Mouse (Mus musculus) megakaryocyte progenitor cell, adult 5-6 weeks (primary cell): ENCODE data around the gene Tsga10. TPM values are rescaled to one million over a fixed set of nuclear protein-coding genes. Genes with fewer than 3 reads are reported as not detected.

Experiments
- ATAC-seq: replicated peaks from 2 replicates; pipeline ENCODE4 v1.8.0; 2016; ENCODE audit warnings: mild to moderate bottlenecking, moderate TSS enrichment, inconsistent platforms; ENCODE audit not compliant: poor library complexity
- total RNA-seq, 2 experiments: library from RNA; stranded (forward) in 1 of 2; stranded (reverse) in 1 of 2; fragments of 157-497, 149-512 nt in 1 of 2; fragments of 200-1000 nt in 1 of 2; gene quantifications; 2 replicates each; pipeline versions ENCODE4 v1.2.3 to v1.2.4; 2015 to 2017

Tsga10 gene
- total RNA-seq (2015) (7.5 and 8.6 TPM in 2 replicates), total RNA-seq (2017) (8.1 and 9.6 TPM in 2 replicates)

- no peak for ATAC-seq
These were observed at the start of gene Tsga10 for GRCm38 (mm10) chr1:37866286-37866685. Gene Tsga10 (minus strand): TSS chr1:37866429.

GRCm38 (mm10) chr1:37912751-37913150 lies 46.5 kb upstream of the Tsga10 start:
- ATAC-seq, result no peak

DNA sequence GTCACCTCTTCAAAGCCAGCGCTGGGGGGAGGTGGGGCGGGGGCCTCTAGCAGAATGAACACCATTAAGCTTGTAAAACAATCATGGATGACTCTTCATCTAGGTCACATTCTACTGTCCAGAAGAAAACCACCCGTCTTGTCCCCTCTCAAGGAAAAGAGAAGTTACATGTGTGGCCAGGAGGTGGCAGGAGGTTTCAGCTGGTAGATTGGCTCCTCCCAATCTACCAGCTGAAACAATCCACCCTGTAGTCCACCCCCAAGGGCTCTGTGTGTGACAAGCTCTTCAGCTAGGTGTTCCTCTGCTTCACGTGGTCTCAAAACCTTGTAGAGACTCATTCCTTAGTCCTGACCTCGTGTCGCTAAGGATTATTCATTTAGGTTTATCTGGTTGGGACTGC lies 36.9 kb upstream of the Tsga10 start:
- ATAC-seq, result peak; percentile 92

GRCm38 (mm10) chr1:37900288-37900687 lies 34.1 kb upstream of the Tsga10 start:
- ATAC-seq, result no peak

- ATAC-seq, result no peak
These were observed 33.6 kb upstream of the Tsga10 start for GRCm38 (mm10) chr1:37899816-37900215.

GRCm38 (mm10) chr1:37894606-37895005 lies 28.4 kb upstream of the Tsga10 start:
- ATAC-seq, result no peak

DNA sequence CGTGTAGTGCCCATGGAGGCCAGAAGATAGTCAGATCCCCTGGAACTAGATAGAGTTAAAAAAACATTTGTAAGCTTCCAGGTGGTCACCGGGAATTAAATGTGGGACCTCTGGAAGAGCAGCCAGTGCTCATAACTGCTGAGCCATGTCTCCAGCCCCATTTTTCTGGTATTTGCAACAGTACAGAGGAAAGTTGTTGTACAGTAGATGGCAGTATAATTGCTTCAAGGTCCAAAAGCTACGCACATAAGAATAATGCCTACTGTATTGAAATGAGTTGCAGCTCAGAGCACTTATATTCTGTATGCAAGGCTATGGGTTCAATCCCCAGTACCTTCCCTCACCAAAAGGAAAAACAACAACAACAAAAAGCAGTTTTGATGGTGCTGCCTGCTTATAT lies 25.2 kb upstream of the Tsga10 start:
- ATAC-seq, result peak; percentile 44

DNA sequence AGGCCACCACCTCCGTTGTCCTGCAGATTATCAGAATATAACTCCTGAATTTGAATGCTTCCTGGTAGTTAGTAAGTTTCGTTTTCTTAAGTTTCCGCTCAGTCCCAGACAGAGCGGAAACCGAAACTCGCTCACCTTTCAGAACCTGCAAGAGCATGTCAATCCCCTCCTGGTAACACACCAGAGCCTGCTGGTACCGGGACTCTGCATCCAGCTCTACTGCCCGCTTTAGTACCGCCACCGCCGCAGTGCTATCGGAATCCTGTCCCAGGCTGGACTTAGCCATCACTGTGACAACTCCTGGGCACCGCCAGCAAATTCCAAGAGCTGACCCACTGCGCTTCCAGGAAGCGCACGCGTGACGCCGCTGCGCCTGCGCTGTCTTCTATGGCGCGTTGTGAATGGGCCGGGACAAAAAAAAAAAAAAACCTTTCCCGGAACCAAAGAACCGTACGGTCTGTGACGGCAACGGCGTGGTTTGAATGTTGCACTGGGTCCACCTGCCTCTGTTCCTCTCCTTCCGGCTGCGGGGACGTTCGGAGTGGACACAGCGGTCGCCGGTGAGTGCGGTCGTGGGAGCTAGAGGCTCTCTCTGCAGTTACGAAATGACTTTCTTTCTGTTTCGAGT lies 23.9 kb upstream of the Tsga10 start, which contains the start of the genes Mitd1 and Mrpl30:
TSS of gene Mitd1 (minus strand) at position 387 of the 628 bp plus-strand sequence.
TSS of gene Mrpl30 (plus strand) at position 453 of the 628 bp plus-strand sequence.
- peak; percentile 94 for ATAC-seq

- ATAC-seq, result no peak
These were observed 23.0 kb upstream of the Tsga10 start for GRCm38 (mm10) chr1:37889206-37889605.

- ATAC-seq, result peak; percentile 96
These were observed 18.2 kb upstream of the Tsga10 start for GRCm38 (mm10) chr1:37884451-37884850.

GRCm38 (mm10) chr1:37883411-37883810 lies 17.2 kb upstream of the Tsga10 start:
- no peak for ATAC-seq

- no peak for ATAC-seq
These were observed 11.7 kb upstream of the Tsga10 start for GRCm38 (mm10) chr1:37877736-37878460.

- ATAC-seq, result no peak
These were observed 6.9 kb upstream of the Tsga10 start for GRCm38 (mm10) chr1:37873157-37873556.

- ATAC-seq, result peak; percentile 78
These were observed 6.2 kb upstream of the Tsga10 start for GRCm38 (mm10) chr1:37872131-37873067.

- ATAC-seq, result no peak
These were observed 5.5 kb upstream of the Tsga10 start, which contains the start of gene Lipt1 for GRCm38 (mm10) chr1:37871704-37872103. Gene Lipt1 (plus strand): TSS chr1:37871738.

DNA sequence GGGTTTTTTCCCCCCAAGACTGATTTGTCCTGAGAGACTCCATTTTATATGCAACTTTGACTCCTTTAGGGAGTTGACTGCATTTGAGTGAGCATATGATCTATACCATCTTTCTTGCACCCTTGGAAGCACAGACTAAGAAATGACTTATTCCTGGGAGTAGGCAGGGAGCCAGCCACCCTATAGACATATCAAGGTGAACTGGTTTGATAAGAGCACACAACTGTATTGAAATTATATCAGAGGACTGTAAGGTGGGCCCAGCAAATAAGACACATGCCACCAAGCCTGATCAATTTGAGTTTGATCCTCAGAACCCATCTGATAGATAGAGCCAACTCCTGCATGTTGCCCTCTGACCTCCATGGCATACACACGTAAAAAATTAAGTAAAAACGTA lies 3.1 kb upstream of the Tsga10 start:
- no peak for ATAC-seq

DNA sequence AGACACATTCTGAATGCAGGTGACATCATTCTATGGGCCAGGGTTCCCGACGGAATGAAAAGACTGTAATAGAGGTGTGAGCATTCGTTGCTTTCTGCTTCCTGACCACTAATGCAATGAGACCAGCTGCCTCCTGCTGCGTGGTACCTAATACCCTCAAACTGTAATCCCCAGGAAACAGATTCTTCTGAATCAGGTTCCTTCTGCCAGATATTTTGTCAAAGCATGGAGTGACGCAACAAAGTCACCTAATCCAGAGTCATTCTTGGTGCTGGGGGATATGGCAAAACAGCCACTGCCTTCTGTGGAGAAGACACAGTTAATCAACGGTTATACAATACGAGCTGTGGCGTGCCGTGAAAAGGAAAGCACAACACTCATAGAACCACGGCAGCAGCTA lies 2.4 kb upstream of the Tsga10 start:
- no peak for ATAC-seq

DNA sequence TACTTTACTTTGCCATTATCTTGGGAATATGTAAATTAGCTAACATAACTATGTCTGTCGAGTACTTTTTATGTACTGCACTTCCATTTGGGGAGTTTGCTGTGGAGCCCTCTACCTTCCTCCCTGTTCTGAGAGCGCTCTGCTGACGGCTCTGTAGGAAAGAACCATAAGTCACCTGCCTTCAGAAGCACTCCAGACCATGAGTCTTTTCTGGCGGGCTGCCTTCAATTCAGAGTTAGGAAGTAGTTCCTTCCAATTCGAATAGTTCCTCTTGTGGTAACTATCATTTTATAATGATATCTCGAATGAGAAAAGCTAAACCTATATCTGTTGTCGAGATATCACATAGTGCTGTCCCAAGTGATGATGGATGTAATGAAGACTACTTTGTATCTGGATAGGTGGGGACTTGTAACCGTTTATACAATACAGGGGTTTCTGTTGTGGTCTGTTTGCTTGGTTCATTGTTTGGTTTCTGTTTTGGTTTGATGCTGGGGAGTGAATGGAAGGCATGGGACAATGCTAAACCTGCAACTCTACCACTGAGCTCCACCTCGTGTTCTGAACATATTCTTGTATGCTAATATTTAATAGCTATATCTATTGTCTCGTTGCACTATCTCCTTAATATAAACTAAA lies 1.6 kb upstream of the Tsga10 start:
- ATAC-seq, result no peak

- ATAC-seq, result 0 out of 2 replicates have a peak, but pooled peaks have one; percentile 16
These were observed 827 bp upstream of the Tsga10 start for GRCm38 (mm10) chr1:37867056-37867455.

DNA sequence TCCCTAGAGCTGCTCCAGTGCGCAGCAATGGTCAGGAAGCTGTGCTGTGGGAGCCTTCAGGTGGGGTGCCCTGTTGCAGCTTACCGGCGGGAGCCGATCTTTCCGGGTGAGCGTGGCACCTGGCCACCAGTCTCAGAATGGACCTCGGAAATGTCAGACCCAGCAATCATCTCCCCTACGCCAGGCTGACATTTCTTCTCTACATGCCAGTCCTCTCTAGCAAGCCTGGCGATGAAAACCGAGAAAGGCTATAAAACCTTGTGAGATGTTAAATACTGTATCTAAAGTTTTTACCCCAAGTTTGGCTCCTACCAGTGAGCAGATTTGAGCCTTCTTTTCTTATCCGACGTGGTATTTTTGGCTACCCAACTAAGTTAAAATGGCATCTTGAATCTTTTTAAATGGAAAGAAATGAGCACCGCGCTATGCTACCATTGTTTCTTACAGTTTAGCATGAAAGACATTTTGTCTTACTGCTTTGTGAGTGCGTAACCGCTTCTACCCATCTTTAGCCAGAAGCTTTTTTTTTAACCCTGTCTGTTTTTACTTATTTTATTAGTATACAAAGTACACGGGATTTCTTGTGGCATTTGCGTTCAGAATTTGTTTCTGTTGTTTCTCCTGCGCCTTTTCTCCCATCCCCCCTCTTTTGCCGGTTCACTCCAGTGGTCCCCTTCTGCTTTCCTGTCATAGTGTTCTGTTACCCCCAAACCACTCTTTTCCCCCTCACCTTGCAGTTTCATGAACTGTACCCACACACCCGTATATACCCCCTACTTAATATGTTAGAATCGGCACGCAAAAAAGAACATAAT lies 621 bp downstream of the Tsga10 start:
- ATAC-seq, result no peak
